Mouse (Mus musculus): ENCODE data around the gene Sec14l2.

Sec14l2 gene

DNA sequence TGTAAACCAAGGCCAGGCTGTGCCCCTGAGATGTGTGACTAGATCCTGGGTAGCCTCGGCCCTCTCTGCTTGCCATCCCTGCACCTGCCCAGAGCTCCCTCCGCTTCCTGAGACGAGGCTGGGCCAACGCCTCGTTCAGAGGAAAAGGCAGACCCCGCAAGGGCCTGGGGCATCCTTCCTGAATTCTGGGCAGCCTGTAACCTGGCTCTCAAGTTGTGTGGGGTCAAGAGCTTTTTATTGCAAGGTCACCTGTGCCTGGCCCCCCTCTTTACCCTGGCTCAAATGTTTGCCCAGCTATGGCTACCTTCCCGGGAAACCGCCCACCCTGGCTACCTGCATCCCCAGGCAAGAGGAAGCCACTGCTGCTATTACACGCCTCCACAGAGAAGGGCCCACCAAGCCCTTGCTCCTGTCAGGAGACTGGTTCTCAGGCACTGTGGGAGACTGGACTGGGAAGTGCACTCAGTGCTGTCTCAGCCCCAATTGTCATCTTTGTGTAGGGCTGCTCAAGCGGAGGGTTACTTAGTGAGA lies 26.1 kb downstream of the Sec14l2 start:
- DNase-seq: peak in 1 of 2 experiments; percentile 24

DNA sequence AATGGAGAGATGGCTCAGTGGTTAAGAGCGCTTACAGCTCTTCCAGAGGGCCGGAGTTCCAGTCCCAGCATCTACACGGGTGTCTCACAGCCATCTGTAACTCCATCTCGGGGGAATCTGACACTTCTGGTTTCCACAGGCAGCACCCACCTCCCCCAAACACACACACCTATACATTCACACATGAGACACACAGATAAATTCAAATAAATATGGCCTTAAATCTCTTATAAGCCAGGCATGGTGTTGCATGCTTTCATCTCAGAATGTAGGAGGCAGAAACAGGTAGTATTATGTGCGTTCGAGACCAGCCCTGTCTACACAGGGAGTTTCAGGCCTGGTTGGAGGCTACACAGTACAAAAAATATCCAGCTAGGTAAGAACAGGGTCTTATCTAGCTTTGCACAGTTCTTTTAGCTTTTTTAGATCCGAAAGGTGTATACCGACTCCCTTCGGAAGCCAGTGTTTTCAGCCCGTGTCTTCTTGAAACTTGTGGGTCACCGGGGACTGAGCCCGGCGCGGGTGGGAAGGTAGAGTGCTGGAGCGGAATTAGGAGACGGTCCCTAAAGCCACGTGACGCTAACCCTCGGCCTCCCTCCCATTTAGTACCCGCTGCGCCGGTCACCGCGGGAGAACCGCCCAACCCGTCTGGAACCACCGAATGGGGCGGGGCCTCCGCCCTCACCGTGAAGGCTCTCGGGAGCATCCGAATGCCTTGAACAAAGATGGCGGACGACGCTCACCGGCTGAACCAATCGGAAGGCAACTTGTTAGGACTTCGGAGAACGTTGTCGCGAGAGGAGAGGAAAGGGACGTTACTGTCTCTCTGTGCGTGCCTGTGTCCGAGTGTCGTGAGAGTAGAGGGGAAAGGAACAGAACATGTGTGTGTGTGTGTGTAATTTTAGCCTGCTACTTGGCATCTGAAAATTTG lies 26.9 kb downstream of the Sec14l2 start:
- DNase-seq: peak; percentile 97 to 99

DNA sequence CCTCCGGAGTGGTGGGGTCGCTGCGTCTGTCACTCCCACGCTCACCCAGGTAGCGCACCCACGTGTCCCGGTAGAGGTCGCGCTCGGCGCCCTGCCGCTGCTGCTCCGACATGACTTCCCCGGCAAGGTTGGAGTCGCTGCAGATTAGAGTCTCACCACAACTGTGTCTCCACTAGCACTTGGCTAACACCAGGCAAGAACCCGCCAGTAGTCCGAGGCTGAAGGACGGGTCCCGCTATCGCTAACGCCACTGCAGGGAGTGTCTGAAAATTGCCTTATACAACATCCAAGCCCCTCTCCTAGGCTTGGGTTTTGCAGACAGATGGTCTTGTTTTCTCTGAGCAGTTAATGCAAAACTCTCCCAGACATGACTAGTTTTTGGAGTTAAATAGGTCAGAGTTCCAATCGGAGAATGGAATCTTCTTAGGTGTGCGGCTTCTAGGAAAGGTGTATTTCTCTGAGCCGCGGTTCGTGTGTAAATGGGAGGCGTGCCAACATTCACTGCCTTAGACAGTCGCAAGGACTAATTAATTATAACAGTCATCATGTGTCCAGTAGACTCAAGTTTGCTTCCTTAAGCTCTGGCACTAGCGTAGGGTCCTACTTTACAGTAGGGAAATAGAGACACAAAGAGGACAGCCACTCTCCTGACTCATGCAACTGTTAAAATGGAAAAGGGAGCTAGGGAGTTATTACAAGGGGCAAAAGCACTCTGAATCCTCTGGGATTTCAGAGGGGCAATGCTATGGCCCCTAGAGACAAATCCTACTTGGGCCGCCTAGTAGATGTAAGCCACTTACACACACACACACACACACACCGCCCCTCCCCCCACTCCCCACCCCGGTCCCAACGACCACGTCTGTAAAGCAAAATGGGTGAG lies 27.8 kb downstream of the Sec14l2 start, which contains the start of gene Mtfp1:
Gene Mtfp1 (minus strand): TSS at position 275 of the 883 bp plus-strand sequence.
- DNase-seq: peak; percentile 62 to 75

DNA sequence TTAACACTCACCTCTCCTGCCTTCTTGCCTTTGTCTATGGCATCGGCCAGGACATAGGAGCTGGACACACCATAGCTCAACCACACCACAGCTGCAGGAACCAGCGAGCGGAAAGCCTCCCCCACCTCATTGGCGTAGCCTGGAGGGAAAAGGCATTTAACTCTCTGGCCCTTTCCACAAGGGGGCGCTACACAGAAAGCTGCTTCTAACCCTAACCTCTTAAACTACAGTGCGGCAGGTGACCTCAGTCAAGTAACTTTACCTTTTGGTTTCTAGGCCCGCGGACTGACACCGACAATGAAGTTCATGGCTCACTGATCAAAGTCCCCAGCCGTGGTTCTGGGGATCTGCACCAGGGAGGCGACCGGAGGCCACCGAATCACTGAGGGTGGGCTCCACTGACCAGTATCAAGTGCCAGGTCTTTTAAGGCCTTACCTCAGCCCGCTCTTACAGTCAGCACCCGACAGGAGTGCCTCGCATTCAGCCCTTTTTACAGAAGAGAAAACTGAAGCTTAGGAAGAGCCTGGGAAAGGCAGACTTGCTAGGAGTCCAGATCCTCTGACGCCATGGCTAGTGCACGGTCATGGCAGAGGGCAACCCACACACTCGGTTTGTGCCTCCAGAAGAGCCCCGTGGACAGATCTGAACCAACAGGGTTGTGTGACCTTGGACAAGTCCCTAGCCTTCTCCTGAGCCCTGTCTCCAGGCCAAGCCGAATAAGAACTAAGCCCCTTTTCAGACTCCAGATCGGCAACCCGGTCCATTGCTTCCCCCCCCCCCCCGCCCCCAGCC lies 28.6 kb downstream of the Sec14l2 start:
- peak; percentile 73 to 82 for DNase-seq

DNA sequence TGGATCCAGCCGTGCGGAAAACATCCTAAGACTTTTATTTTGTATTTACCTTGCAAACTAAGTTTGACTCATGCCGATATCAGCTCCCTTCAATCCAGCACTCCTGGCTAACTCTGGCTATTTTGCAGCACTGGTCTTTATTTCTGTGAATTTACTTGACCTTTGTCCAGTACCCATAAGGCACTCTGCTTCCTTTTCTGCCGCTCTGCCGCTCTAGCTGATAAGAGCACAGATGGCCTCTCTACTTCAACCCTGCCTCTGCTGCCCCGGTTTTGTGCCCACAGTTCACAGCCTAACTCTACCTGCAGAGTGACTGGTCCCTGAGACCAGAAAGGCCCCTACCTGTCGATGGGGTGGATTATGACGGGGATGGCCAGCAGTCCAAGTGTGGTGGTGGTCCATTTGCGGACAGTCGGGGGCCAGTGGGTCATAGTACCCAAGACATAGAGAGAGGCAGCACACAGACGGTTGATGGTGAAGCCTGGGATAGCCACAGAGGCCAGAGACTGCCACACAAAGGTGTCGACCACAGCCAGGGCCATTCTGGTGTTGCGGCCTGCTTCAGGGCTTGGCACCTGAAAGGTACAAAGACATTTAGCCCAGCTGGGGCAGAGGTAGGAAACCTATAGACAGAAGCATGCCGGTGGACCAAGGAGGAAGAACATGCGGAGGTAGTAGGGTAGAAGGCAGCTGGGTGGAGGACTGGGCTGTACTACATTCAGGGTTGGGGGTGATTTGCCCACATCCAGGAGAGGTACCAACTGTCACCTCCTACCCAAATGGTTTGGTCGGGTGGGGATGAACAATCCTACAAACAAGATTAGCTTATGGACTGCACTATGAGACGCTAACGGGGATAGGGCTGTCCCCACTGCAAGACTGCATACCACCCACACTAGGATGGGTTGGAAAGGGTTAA lies 29.5 kb downstream of the Sec14l2 start:
- no peak for DNase-seq

DNA sequence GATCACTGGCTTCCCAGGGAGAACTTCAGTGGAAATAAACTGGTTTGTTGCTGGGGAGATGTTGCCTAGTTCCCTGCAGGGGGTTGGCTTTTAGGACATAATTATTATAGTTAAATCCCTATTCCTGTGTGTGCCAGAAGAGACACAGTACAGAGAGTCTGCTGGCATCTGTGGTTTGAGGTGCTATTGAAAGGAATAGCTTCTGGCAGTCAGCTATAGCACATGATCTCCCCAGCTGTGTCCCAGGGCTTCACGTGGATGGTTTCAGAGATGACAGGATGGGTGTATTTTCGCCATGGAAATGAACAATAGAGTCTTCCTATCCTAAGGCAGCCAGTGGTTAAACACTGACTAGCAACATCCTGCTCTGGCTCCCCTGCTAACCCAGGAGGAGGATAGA lies 35.9 kb downstream of the Sec14l2 start:
- no peak for DNase-seq

DNA sequence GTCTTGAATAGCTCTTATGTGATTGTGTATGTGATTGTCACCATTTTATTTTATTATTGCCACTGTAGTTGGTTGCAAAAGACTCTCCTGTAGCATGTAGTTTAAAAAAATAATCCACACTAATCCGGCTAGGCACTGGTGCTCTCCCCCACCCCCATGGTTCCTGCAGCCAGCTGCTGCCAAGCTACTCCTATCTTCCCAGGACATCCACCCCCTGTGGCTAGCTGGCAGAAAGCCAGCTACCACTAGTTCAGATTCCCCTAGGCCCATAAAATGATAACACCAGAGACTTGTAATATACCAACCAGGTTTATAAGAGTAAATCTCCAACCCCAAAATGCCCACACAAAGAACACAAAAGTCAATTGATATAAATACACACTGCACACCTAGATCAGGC lies 37.0 kb downstream of the Sec14l2 start:
- no peak for DNase-seq

DNA sequence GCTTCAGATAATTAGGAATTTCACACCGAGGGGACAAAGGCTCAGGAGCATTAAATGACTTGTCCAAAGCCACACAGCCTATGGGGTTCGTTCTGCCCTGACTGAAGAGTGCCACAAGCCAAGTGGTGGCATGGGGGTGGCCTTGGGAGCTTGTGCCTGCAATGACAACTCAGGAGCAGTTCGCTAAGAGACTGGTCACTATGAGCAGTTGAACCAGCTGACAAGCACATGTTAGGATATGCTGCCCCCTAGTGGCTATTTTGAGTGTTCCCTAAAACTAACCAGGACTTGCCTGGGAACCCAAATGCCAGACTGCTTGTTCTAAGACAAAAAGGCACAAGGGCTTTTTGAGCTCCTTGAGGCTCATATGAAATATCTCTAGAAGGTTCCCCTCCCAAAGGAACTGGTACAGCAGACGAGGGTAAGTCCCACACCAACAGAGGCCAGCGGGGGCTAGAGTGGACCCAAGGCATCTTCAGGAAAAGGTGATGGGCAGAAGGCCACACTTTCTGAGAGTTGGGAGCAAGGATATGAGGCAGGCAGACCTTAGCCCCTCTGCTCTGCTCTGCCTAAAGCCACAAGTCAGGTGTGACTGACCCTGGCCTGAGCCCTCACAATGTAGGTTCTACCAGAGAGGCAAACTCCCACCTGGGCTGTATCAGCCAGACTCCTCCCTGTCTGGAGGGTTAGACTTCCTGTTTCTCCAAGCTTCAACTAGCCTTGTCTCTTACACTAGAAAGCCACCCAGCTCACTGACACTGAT lies 39.7 kb downstream of the Sec14l2 start:
- peak; percentile 38 to 62 for DNase-seq

DNA sequence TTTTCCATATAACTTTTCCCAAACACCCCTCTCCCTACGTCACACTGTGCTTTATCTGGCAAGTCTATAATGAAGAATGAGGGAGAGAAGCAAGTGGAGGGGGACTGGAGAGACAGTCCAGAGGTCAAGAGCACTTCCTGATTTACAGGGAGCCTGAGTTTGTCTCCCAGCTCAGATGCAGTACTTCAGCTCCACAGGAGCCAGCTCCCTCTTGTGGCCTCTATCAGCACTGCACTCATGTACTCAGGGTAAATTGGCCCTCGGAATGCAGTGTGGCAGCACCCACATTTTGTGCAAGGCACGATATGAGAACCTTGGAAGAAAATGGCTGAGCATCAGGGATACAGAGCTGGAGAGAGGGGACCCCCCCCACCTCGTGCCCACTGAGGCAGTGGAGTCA lies 43.0 kb downstream of the Sec14l2 start:
- DNase-seq: peak; percentile 77 to 78

DNA sequence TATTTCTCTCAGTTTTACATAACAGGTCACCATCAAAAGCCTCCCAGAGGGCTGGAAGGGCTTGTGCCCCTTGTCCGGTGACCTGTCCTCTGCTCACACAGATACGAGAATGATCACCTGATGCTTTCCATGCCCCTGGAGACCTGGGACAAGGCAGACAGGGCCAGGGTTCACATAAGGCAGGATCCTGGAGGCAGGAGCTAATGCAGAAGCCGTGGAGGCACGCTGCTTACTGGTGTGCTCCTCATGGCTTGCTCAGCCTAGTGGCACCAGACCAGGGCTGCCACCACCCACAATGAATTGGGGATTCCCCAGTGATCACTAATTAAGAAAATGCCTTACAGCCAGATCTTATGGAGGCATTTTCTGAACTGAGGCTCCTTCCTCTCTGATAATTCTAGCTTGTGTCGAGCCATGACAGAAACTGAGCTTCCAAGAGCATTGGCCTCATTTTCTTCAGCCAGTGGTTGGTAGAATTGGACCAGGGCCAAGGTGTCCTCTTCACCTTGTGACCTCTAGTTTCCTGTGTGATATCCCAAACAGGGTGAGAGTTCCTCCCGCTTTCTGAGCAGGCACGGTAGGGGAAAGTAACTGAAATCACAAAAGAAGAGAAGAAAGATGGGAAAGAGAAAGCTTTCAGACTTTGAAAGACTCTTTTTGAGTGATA lies 44.8 kb downstream of the Sec14l2 start:
- no peak for DNase-seq

DNA sequence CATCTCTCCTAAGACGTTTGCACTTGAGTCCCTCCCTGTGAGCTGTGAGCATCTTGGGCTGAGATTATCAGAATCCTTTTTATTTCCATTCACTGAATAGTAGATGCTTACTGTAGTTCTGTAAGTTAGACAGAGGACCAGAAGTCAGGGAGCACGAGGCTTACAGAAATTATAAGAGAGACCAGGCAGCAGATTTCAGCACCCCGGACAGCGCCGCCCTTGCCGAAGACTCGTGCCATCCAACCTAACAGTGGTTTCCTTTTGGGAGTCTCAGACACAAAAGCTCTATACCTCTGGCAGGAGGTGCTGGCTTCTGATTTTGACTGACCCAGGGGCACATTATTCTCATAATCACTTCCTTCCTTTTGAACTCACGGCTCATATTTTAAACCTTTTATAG lies 46.6 kb downstream of the Sec14l2 start:
- peak; percentile 89 to 90 for DNase-seq

DNA sequence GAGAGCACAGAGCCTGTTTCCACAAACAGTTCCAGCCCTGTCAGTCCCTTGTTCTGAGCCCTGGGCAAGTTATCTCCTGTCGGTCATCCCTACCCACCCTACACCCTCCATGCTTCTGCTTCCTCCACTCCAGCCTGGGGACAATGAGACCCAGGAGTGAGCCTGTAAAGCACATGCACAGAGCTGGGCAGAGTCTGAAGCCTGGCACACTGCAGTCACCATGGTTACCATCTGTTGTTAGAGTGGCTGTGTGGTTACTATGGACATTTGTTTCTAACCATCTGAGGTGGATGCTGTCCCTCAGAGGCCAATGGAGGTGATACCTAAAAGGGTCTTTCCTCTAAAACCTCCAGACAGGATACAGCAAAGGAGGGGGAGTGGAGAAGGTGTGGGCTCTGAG lies 53.6 kb downstream of the Sec14l2 start:
- no peak for DNase-seq

DNA sequence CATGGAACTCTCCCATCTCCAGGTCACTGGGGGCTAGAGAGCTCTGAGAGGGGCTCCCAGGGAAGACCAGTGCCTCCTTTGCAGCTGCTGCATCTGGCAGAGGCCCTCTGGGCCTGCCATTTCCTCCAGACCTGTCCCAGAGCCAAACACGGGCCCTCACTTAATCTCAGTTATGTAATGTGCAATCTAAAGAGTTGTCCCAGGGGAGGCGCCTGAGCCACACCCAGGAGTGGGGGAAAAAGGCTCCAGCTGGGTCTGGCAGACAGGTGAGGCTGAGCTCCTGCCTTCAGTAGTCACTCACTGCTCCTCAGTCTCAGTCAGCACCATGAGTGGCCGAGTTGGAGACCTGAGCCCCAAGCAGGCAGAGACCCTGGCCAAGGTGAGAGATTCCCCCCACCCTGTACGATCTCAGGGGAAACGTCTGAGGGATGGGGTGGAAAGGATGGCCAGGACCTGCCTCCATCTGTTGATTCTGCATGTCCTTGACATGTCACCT lies 58.5 kb downstream of the Sec14l2 start, which contains the start of gene Sec14l3:
Gene Sec14l3 (plus strand): TSS at position 215 of the 496 bp plus-strand sequence.
- no peak for DNase-seq

DNA sequence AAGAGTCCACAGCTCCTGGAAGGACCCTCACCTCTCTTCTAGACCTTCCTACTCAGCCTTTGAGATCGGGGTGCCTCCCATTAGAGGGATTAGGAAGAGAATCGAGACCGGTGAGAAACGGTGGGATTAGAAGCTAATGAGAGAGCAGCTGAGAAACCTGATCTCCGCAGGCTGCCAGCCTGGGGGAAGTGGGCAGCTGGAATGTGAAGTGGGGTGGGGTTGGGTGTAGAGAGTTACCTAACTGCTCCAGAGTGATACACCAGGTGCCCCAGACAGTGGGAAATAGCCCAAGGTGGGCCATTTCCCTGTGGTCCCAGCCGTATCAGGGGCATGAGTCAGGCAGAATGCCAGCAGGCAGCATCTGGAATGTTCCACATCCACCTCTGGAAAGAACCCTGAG lies 60.2 kb downstream of the Sec14l2 start:
- DNase-seq: no peak

DNA sequence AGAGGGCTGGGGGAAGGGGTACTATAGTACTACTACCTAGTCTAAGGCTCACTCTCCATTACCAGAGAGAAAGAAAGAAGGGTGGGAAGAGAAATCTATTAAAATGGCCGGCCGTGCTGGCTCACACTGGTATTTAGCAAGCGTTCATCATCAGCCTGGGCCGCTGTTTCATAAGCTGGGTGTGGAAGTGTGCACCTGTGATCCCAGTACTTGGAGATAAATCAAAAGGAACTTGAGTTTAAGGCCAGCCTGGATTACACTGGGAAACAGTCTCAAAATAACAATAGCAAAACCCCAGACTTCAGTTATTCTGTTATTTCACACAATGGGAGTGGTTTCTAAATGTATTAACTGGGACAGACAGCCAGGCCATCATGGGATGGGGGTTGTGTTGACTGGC lies 60.7 kb downstream of the Sec14l2 start:
- no peak for DNase-seq

DNA sequence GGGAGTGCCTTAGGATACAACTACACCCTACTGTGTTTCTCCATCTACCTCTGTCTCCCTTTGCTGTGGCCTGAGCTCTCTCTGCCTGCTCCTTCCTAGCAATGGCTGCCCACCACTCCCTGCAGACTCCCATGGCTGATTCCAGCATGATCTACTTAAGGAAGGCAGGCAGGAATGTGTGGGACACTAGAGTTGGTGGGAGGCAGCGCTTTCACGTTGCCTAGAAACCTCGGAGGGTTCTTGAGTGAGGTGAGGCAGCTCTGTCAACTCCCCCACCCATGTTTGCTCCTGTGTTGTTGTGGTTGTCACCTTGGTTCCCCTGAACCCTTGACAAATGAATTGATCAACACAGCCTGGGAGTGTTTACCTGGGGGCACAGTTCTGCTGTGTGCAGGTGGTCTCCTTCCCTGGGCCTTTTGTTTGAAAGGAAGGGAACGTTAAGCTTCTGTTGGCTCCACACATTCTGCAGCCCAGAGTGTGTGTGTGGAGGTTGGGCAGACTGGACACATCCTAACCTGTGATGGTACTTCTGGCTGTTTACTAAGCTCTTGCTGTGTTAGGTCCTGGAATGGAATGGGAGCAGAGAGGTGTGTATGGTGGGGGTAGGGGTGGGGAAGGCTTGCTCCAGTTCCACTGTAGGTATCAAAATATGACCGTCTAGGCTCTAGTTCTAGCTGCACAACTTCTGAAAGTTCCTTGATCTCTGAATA lies 62.2 kb downstream of the Sec14l2 start:
- no peak for DNase-seq

DNA sequence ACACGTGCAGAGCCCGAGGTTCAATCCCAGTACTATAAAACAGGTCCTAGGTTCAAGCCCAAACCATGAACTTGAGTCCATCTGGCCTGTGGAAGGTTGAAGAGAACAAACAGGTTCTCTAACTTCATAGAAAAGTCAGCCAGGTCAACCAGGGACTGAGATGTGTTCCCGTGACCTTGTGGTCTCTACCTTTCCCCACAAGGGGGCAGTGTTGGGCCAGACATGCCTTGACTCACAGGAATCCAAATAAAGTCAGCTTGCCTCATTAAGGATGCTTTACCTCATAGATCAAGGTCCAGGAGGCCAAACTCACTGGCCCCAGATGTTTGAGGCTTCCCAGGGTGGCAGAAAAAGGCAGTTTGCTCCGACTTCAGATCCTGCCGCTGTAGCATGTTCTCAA lies 69.6 kb downstream of the Sec14l2 start:
- DNase-seq: peak; percentile 81 to 84

DNA sequence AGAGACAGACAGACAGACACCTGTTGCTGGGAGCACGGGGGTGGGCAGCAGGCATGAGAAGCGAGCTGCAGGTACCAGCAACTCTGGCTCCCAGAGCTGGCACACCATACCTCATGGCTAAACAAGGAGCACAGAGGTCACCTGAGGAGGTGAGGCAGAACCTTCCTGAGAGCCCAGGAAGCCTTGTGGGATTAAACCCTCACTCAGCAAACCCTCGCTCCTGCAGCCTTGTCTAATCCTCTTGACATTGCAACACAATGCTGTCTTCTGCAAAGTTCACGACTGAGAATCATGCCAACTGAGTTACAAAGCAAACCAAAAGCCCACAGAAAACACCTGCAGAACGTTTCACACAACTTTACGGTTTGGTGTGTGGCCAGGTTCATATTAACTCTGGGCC lies 74.8 kb downstream of the Sec14l2 start:
- no peak for DNase-seq

DNA sequence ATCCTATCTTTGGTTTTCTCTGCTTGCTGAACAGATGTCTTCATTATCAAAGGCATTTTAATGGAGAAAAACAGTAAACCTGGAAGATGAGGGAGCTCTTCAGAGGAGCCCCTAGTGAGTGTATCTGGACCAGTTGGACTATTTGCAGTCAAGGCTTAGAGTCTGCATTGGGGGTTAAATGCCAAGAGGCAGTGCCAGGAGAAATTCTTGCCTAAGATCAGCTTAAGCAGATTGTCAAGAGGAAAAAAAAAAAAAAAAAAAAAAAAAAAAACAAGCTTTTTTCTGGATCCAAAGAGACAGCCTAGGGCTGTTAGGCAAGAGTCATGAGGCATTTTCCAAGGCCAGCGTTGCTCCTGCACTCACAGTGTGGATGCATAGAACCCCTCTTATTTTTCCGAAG lies 75.4 kb downstream of the Sec14l2 start:
- DNase-seq: no peak

Measured in kidney, postnatal 4 days (tissue).